ENCODE assay signal across 8 mouse cellular contexts in genomic region chr4:119320131-119320830, GRCm38 (mm10). TPM values are rescaled to one million over a fixed set of nuclear protein-coding genes. Genes with fewer than 3 reads are reported as not detected.
DNase-seq lines count a peak whose midpoint lies in the region; ATAC-seq and TF ChIP-seq lines count a peak whose summit lies in the region.

Gene Ppih (minus strand): TSS chr4:119320546.

- DNase-seq in 416B (ENCODE audit: low read depth) = peak; percentile 95
- peak; percentile 96 for DNase-seq in heart, adult 8-10 months (ENCODE audit: low spot score)
- peak; percentile 97 for DNase-seq in kidney, adult 9 months
- DNase-seq in limb, embryonic 14.5 days (ENCODE audit: low spot score) = peak; percentile 94
- peak; percentile 96 for DNase-seq in midbrain, postnatal 0 days (ENCODE audit: low spot score)
- peak; percentile 86 to 93 for DNase-seq in spleen, postnatal 14 days (ENCODE audit: low spot score in 2 of 2)

- whole genome bisulfite sequencing in bone marrow, adult 2 months = under 1% methylated on average over 44 of the region's 44 CpGs
- WGBS in embryonic facial prominence, embryonic 15.5 days = 1% methylated on average over 44 of the region's 44 CpGs
- under 1% methylated on average over 39 of the region's 44 CpGs for WGBS in limb, embryonic 14.5 days
- 1% methylated on average over 44 of the region's 44 CpGs for WGBS in midbrain, postnatal 0 days

- no peak within 1 kb of the TSS; the same call in 1 of the 2 replicates for H3K27ac ChIP-seq in bone marrow, adult 2 months (ENCODE audit: control insufficient read depth, insufficient read depth, low read depth, low read length, poor library complexity)
- peak within 1 kb of the TSS; percentile 92 for H3K27ac ChIP-seq in embryonic facial prominence, embryonic 15.5 days (replicated peaks)
- H3K27ac ChIP-seq in limb, embryonic 14.5 days (replicated peaks; ENCODE audit: low read depth, low read length) = peak within 1 kb of the TSS; percentile 73
- peak within 1 kb of the TSS; percentile 88 for H3K27ac ChIP-seq in midbrain, postnatal 0 days (ENCODE audit: low read depth, low read length)

- peak; percentile 77; the same call in 1 of the 2 replicates for TF ChIP-seq POLR2A in bone marrow, adult 2 months (IDR thresholded peaks at IDR 0.05; ENCODE audit: borderline replicate concordance, control insufficient read depth, low read depth, low read length)
- TF ChIP-seq POLR2A in limb, embryonic 14.5 days (IDR thresholded peaks at IDR 0.05; ENCODE audit: borderline replicate concordance, extremely low read depth, insufficient read depth, insufficient read length) = peak; percentile 79; the same call in 1 of the 2 replicates

- H3K4me1 ChIP-seq in bone marrow, adult 2 months (ENCODE audit: control insufficient read depth, insufficient read depth, low read length) = no peaks in the 10 kb centered on the region; the same call in 1 of the 2 replicates
- H3K4me1 ChIP-seq in embryonic facial prominence, embryonic 15.5 days = peaks cover 14% of the 10 kb centered on the region
- H3K4me1 ChIP-seq in limb, embryonic 14.5 days (ENCODE audit: control insufficient read depth, insufficient read depth, low read length) = peaks cover 12% of the 10 kb centered on the region
- peaks cover 5% of the 10 kb centered on the region for H3K4me1 ChIP-seq in midbrain, postnatal 0 days (ENCODE audit: insufficient read depth, low read length)

- H3K4me3 ChIP-seq in bone marrow, adult 2 months (replicated peaks; ENCODE audit: control insufficient read depth, low read depth, low read length) = peak within 1 kb of the TSS; percentile 77
- H3K4me3 ChIP-seq in embryonic facial prominence, embryonic 15.5 days (replicated peaks) = peak within 1 kb of the TSS; percentile 62
- peak within 1 kb of the TSS; percentile 67 for H3K4me3 ChIP-seq in limb, embryonic 14.5 days (replicated peaks; ENCODE audit: low read length)
- H3K4me3 ChIP-seq in midbrain, postnatal 0 days (ENCODE audit: low read depth, low read length) = peak within 1 kb of the TSS; percentile 65

- no peaks in the 10 kb centered on the region; the same call in 1 of the 2 replicates for H3K27me3 ChIP-seq in embryonic facial prominence, embryonic 15.5 days
- no peaks in the 10 kb centered on the region for H3K27me3 ChIP-seq in limb, embryonic 14.5 days (ENCODE audit: control insufficient read depth, insufficient read depth, low read length)
- H3K27me3 ChIP-seq in midbrain, postnatal 0 days (ENCODE audit: insufficient read depth, low read length) = no peaks in the 10 kb centered on the region

- peak within 1 kb of the TSS; percentile 74 for H3K4me2 ChIP-seq in embryonic facial prominence, embryonic 15.5 days (replicated peaks)
- peak within 1 kb of the TSS; percentile 91 for H3K4me2 ChIP-seq in limb, embryonic 14.5 days (replicated peaks; ENCODE audit: low read depth, low read length, severe bottlenecking)
- H3K4me2 ChIP-seq in midbrain, postnatal 0 days (ENCODE audit: low read depth, low read length, poor library complexity, severe bottlenecking) = peak within 1 kb of the TSS; percentile 91

- H3K36me3 ChIP-seq in embryonic facial prominence, embryonic 15.5 days = peaks cover 20% of the 10 kb centered on the region
- H3K36me3 ChIP-seq in limb, embryonic 14.5 days (ENCODE audit: control insufficient read depth, insufficient read depth, low read length) = peaks cover 33% of the 10 kb centered on the region
- H3K36me3 ChIP-seq in midbrain, postnatal 0 days (ENCODE audit: insufficient read depth, low read length) = peaks cover 26% of the 10 kb centered on the region

- H3K9me3 ChIP-seq in embryonic facial prominence, embryonic 15.5 days (replicated peaks) = no peaks in the 10 kb centered on the region
- H3K9me3 ChIP-seq in limb, embryonic 14.5 days (ENCODE audit: control insufficient read depth, low read length) = no peaks in the 10 kb centered on the region
- no peaks in the 10 kb centered on the region for H3K9me3 ChIP-seq in midbrain, postnatal 0 days (ENCODE audit: low read length)

- TF ChIP-seq CTCF in bone marrow, adult 2 months (IDR thresholded peaks at IDR 0.05; ENCODE audit: control insufficient read depth, insufficient read depth, low read length) = no peak
- TF ChIP-seq CTCF in midbrain, postnatal 0 days (IDR thresholded peaks at IDR 0.05) = peak; percentile 16; the same call in 1 of the 2 replicates

- H3K9ac ChIP-seq in embryonic facial prominence, embryonic 15.5 days = peak within 1 kb of the TSS; percentile 50
- H3K9ac ChIP-seq in limb, embryonic 14.5 days (ENCODE audit: low read depth, low read length, severe bottlenecking) = peak within 1 kb of the TSS; percentile 61
- H3K9ac ChIP-seq in midbrain, postnatal 0 days (replicated peaks; ENCODE audit: low read length, poor library complexity, severe bottlenecking) = peak within 1 kb of the TSS; percentile 61

- peak; percentile 95 for ATAC-seq in embryonic facial prominence, embryonic 15.5 days (ENCODE audit: insufficient number of reproducible peaks, low FRiP score, low TSS enrichment, low read depth)
- peak; percentile 98 for ATAC-seq in limb, embryonic 14.5 days (ENCODE audit: low FRiP score, low read depth)
- ATAC-seq in midbrain, postnatal 0 days (ENCODE audit: low FRiP score) = peak; percentile 98

RNA-seq across cellular contexts. Expression of gene Ppih, which starts in this region (rescaled TPM):
- polyA plus RNA-seq in bone marrow, adult 2 months (2011; ENCODE audit: insufficient read depth, insufficient read length, low replicate concordance, missing spikeins) = 45.5 and 99.6 TPM in 2 replicates
- 76.8 and 84.3 TPM in 2 replicates for polyA plus RNA-seq in embryonic facial prominence, embryonic 15.5 days (2015; fragmentation: Nextera tagmentation; extraction: Ambion mirVana)
- 10 to 100 TPM in 2 of 4 experiments, 1 to 10 TPM in 2; 7.8 to 11.9 (median 9.5) TPM for total RNA-seq in heart, adult 8-10 months (2022)
- polyA plus RNA-seq in limb, embryonic 14.5 days (2012; rRNA removed) = 65.0 and 81.4 TPM in 2 replicates
- 87.9 and 88.5 TPM in 2 replicates for polyA plus RNA-seq in limb, embryonic 14.5 days (2014; fragmentation: Nextera tagmentation; extraction: Ambion mirVana)
- total RNA-seq in midbrain, postnatal 0 days (2014; rRNA removed) = 22.8 and 30.3 TPM in 2 replicates
- polyA plus RNA-seq in midbrain, postnatal 0 days (2015; fragmentation: Nextera tagmentation; extraction: Ambion mirVana) = 42.7 and 44.3 TPM in 2 replicates
